ENCODE assay signal across 23 mouse cellular contexts in the genomic region with DNA sequence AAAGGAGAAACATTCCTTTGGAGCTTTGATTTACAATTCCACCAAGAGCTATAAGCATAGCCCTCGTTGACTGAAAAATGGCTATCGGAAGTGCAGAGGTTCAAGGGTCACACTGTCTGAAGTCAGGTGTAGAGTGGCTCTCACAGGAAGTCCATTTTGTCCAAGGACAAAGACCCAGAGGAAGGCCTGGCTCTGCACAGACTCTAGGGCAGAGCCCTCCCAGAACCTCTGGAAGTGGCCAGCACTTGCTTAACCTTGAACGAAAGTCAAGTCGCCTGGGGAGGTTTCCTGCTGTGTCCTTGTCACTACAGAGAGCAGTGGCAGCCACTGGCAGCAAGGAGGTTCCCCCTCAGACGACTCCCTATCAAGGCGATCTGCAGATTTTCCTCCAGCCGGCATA. TPM values are rescaled to one million over a fixed set of nuclear protein-coding genes. Genes with fewer than 3 reads are reported as not detected.
DNase-seq lines count a peak whose midpoint lies in the region; ATAC-seq and TF ChIP-seq lines count a peak whose summit lies in the region.
"Had no signal": no experiment of that assay in that cellular context is flagged by ENCODE, and none has a peak within 500 bp of the region (broad histone marks: within the 10 kb centered on the region; RNA-seq: fewer than 3 reads in every experiment).

No protein-coding gene starts in this region.

- H3K9me3 ChIP-seq in heart, embryonic 14.5 days (ENCODE audit: control insufficient read depth, low read length) = 0 out of 2 replicates have a peak, but pooled peaks cover 9% of the 10 kb centered on the region
- H3K9me3 ChIP-seq in kidney, embryonic 16.5 days (ENCODE audit: low read length) = peaks cover 8% of the 10 kb centered on the region; the same call in 1 of the 2 replicates
- H3K9me3 ChIP-seq: intestine, embryonic 15.5 days had no signal

- peak overlapping the region; percentile 7; the same call in 1 of the 2 replicates for H3K4me2 ChIP-seq in heart, embryonic 14.5 days (ENCODE audit: low read length)
- no peak overlapping the region for H3K4me2 ChIP-seq in kidney, embryonic 16.5 days (replicated peaks; ENCODE audit: low read depth, low read length)
- H3K4me2 ChIP-seq: embryonic facial prominence, embryonic 13.5 days; intestine, embryonic 15.5 days; limb, embryonic 12.5 days; liver, embryonic 12.5 days had no signal

- H3K9ac ChIP-seq in heart, embryonic 14.5 days (ENCODE audit: low read length) = no peak overlapping the region
- H3K9ac ChIP-seq in kidney, embryonic 16.5 days (replicated peaks; ENCODE audit: low read length) = no peak overlapping the region
- H3K9ac ChIP-seq: embryonic facial prominence, embryonic 13.5 days; intestine, embryonic 15.5 days; limb, embryonic 12.5 days; liver, embryonic 12.5 days had no signal

- no peaks in the 10 kb centered on the region for H3K36me3 ChIP-seq in heart, embryonic 14.5 days (ENCODE audit: control insufficient read depth, insufficient read depth, low read length)
- no peaks in the 10 kb centered on the region for H3K36me3 ChIP-seq in kidney, adult 2 months (ENCODE audit: control insufficient read depth, insufficient read depth, low read length)
- no peaks in the 10 kb centered on the region for H3K36me3 ChIP-seq in kidney, embryonic 16.5 days (ENCODE audit: insufficient read depth, low read length)
- H3K36me3 ChIP-seq: embryonic facial prominence, embryonic 13.5 days; G1E; intestine, embryonic 15.5 days; limb, embryonic 12.5 days; liver, embryonic 12.5 days had no signal

- TF ChIP-seq CTCF in kidney, adult 2 months (conservative IDR thresholded peaks at IDR 0.05; ENCODE audit: insufficient read depth, insufficient read length, low read depth, low read length) = no peak

- peak; percentile 26; the same call in 1 of the 2 replicates for ATAC-seq in heart, embryonic 14.5 days (ENCODE audit: insufficient number of reproducible peaks, insufficient read depth, low FRiP score, low read depth)
- ATAC-seq in kidney, embryonic 16.5 days (ENCODE audit: low FRiP score, low TSS enrichment) = no peak
- ATAC-seq: forebrain, embryonic 14.5 days; intestine, embryonic 15.5 days; liver, embryonic 12.5 days had no signal

- 19% methylated on average over 7 of the region's 7 CpGs for WGBS in heart, embryonic 14.5 days
- WGBS in kidney, adult 2 months = 38% methylated on average over 7 of the region's 7 CpGs
- 35% methylated on average over 7 of the region's 7 CpGs for WGBS in kidney, embryonic 16.5 days

- no peak for TF ChIP-seq POLR2A in kidney, adult 2 months (IDR thresholded peaks at IDR 0.05; ENCODE audit: low read depth, low read length)

- DNase-seq in adrenal gland, postnatal 10 days = peak; percentile 42
- no peak for DNase-seq in adrenal gland, postnatal 4 days (ENCODE audit: low spot score in 2 of 2)
- no peak for DNase-seq in heart, postnatal 36 days
- peak; percentile 57 for DNase-seq in kidney, adult 2 months
- peak; percentile 24 for DNase-seq in ovary, adult 18-20 months (ENCODE audit: low spot score)
- no peak for DNase-seq in ovary, postnatal 14 days (ENCODE audit: low spot score)
- DNase-seq: cerebellum, adult 11-12 months; cerebellum, postnatal 14 days; gastrocnemius, postnatal 10 days; lung, adult 2 months; lung, postnatal 4 days had no signal

- H3K4me1 ChIP-seq in heart, embryonic 14.5 days (ENCODE audit: control insufficient read depth in 2 of 2, insufficient read depth in 2 of 2, low read length in 2 of 2) = peaks cover 6 to 11% of the 10 kb centered on the region in 2 experiments
- H3K4me1 ChIP-seq in kidney, adult 2 months (ENCODE audit: control insufficient read depth, insufficient read depth, low read length) = no peaks in the 10 kb centered on the region
- 0 out of 2 replicates have a peak, but pooled peaks cover 5% of the 10 kb centered on the region for H3K4me1 ChIP-seq in kidney, embryonic 16.5 days (ENCODE audit: insufficient read depth, low read length)
- H3K4me1 ChIP-seq: embryonic facial prominence, embryonic 13.5 days; intestine, embryonic 15.5 days; limb, embryonic 12.5 days; liver, embryonic 12.5 days had no signal

- H3K4me3 ChIP-seq in heart, embryonic 14.5 days (ENCODE audit: control insufficient read depth in 1 of 2, insufficient read depth in 1 of 2, low read depth in 1 of 2, low read length in 2 of 2) = no peak overlapping the region
- H3K4me3 ChIP-seq in kidney, adult 2 months (ENCODE audit: insufficient read depth, low read depth, low read length) = no peak overlapping the region
- no peak overlapping the region for H3K4me3 ChIP-seq in kidney, embryonic 16.5 days (ENCODE audit: low read length)
- H3K4me3 ChIP-seq: embryonic facial prominence, embryonic 13.5 days; intestine, embryonic 15.5 days; limb, embryonic 12.5 days; liver, embryonic 12.5 days had no signal

- H3K27me3 ChIP-seq in heart, embryonic 14.5 days (ENCODE audit: control insufficient read depth, insufficient read depth, low read length) = no peaks in the 10 kb centered on the region
- H3K27me3 ChIP-seq in kidney, adult 2 months (replicated peaks; ENCODE audit: control insufficient read depth, insufficient read depth, low read length) = no peaks in the 10 kb centered on the region
- H3K27me3 ChIP-seq in kidney, embryonic 16.5 days (ENCODE audit: insufficient read depth, low read length) = no peaks in the 10 kb centered on the region
- H3K27me3 ChIP-seq: embryonic facial prominence, embryonic 13.5 days; intestine, embryonic 15.5 days; limb, embryonic 12.5 days had no signal

- intact Hi-C loops in heart, postnatal 36 days (cut with DNase I) = no loop called here

- H3K27ac ChIP-seq in heart, embryonic 14.5 days (replicated peaks in 1 of 2; ENCODE audit: control insufficient read depth in 1 of 2, insufficient read depth in 1 of 2, low read depth in 2 of 2, low read length in 2 of 2) = peak overlapping the region; percentile 19 to 35; a peak in 1 of 4 replicates
- no peak overlapping the region for H3K27ac ChIP-seq in kidney, adult 2 months (ENCODE audit: insufficient read depth, low read depth, low read length)
- no peak overlapping the region for H3K27ac ChIP-seq in kidney, embryonic 16.5 days (ENCODE audit: low read length)
- H3K27ac ChIP-seq: embryonic facial prominence, embryonic 13.5 days; intestine, embryonic 15.5 days; limb, embryonic 12.5 days; liver, embryonic 12.5 days had no signal

RNA-seq across cellular contexts. Expression of gene Ccdc182, which starts 33.4 kb away (rescaled TPM):
- not detected for total RNA-seq in adrenal gland, postnatal 10 days (2021)
- not detected for total RNA-seq in adrenal gland, postnatal 4 days (2021)
- polyA plus RNA-seq in heart, embryonic 14.5 days (2014; fragmentation: Nextera tagmentation; extraction: Ambion mirVana) = not detected in 2 replicates
- total RNA-seq in heart, postnatal 36 days (2021) = not detected
- polyA plus RNA-seq in kidney, adult 2 months (2012; rRNA removed) = 0.34 and 0.61 TPM in 2 replicates
- 3.0 and 3.3 TPM in 2 replicates for polyA plus RNA-seq in kidney, embryonic 16.5 days (2015; fragmentation: Nextera tagmentation; extraction: Ambion mirVana)
- total RNA-seq: G1E; gastrocnemius, postnatal 10 days; hematopoietic stem cell, adult 5-6 weeks; layer of hippocampus, postnatal 14 days had no signal
- polyA plus RNA-seq: G1E; intestine, embryonic 15.5 days; large intestine, adult 2 months; lung, adult 2 months; small intestine, adult 2 months had no signal

RNA-seq across cellular contexts. Expression of gene Mrps23, which starts 56.3 kb away (rescaled TPM):
- 100 to 1,000 TPM; 175 to 192 TPM for total RNA-seq in adrenal gland, postnatal 10 days (2021)
- total RNA-seq in adrenal gland, postnatal 4 days (2021) = 100 to 1,000 TPM; 143 to 160 TPM
- polyA plus RNA-seq in heart, embryonic 14.5 days (2014; fragmentation: Nextera tagmentation; extraction: Ambion mirVana) = 95.0 and 97.4 TPM in 2 replicates
- total RNA-seq in heart, postnatal 36 days (2021) = 100 to 1,000 TPM; 273 to 312 TPM
- polyA plus RNA-seq in kidney, adult 2 months (2012; rRNA removed) = 53.0 and 61.6 TPM in 2 replicates
- 61.5 and 66.6 TPM in 2 replicates for polyA plus RNA-seq in kidney, embryonic 16.5 days (2015; fragmentation: Nextera tagmentation; extraction: Ambion mirVana)

Comparison
In these comparisons a context has a peak if more than half of its experiments do, and no peak if none do; other contexts are left out.
1. DNase-seq: peak in adrenal gland, postnatal 10 days (single experiment), kidney, adult 2 months (single experiment) and ovary, adult 18-20 months (single experiment); none in adrenal gland, postnatal 4 days (0 of 2), heart, postnatal 36 days (0 of 2) and ovary, postnatal 14 days (single experiment).
2. H3K27ac ChIP-seq: peak in heart, embryonic 14.5 days (2 of 2); none in kidney, adult 2 months (single experiment) and kidney, embryonic 16.5 days (single experiment).